Mouse (Mus musculus) liver, postnatal 0 days (tissue): Measurements from ENCODE around the gene Fkbp10.

Experiments used
- CTCF ChIP-seq: sonication (generic); IDR thresholded peaks from 2 replicates; pipeline ENCODE4 v1.5.1; 2016; ENCODE audit warnings: antibody characterized with exemption, low read depth
- EP300 ChIP-seq: IDR thresholded peaks from 2 replicates; pipeline ENCODE4 v1.6.1; 2016; ENCODE audit warnings: antibody characterized with exemption, low read depth, mild to moderate bottlenecking

- TF ChIP-seq CTCF (no peak), EP300 (no peak)
Measured at GRCm38 (mm10) chr11:100382682-100383081, 32.8 kb upstream of the Fkbp10 start.
